Mouse (Mus musculus): ENCODE results near the gene Spink4. TPM values are rescaled to one million over a fixed set of nuclear protein-coding genes. Genes with fewer than 3 reads are reported as not detected.

Spink4 gene
- polyA plus RNA-seq, 1 experiment from 2014 or later = not detected

DNA sequence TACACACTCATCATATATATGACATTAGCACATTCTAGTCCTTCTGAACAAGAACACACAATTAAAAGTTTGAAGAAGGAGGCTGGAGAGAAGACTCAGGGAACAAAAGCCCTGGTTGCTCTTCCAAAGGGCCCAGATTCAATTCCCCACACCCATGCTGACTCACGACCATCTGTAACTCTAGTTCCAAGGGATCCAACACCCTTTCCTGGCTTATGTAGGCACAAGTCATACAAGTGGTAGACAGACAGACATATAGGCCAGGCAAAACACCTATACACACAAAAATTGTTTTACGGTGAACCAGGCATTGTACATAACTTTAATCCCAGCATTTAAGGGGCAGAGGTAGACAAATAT, 34.7 kb upstream of the Spink4 start:
- Histone ChIP-seq H3K9me3 (replicated peaks) (no peaks in the 10 kb centered on the region), H3K4me2 (no peak overlapping the region), H3K4me3 (replicated peaks) (no peak overlapping the region), H3K4me1 (no peaks in the 10 kb centered on the region), H3K9ac (replicated peaks) (no peak overlapping the region), H3K27ac (replicated peaks) (no peak overlapping the region), H3K36me3 (no peaks in the 10 kb centered on the region), H3K27me3 (replicated peaks) (no peaks in the 10 kb centered on the region)
- WGBS = 84% methylated on average over 2 of the region's 2 CpGs
- no peak for ATAC-seq (ENCODE audit: low FRiP score)

DNA sequence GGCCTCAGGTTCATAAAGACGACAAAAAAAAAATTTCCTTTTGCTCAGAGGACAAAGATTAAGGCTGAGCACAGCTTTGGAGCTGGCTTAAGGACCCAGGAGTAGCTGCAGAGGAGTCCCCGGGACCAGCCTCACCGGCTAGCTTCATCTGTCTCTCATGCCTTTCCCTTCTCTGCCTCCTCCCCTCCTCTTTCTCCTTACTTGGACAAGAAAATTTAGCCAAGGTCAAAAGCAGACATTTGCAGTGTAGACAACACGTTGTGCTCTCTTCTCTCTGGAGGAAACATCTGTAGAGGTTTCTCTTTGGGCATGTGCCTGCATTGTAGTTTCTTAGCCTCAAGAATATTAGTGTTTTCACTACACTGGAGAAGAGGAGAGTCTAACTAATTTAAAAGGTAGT, 34.0 kb upstream of the Spink4 start:
- Histone ChIP-seq H3K9ac (replicated peaks) (no peak overlapping the region), H3K36me3 (no peaks in the 10 kb centered on the region), H3K4me2 (no peak overlapping the region), H3K27me3 (replicated peaks) (no peaks in the 10 kb centered on the region), H3K9me3 (replicated peaks) (no peaks in the 10 kb centered on the region), H3K4me1 (no peaks in the 10 kb centered on the region), H3K27ac (replicated peaks) (no peak overlapping the region), H3K4me3 (replicated peaks) (no peak overlapping the region)
- 84% methylated on average over 4 of the region's 4 CpGs for WGBS
- ATAC-seq (ENCODE audit: low FRiP score) = no peak

DNA sequence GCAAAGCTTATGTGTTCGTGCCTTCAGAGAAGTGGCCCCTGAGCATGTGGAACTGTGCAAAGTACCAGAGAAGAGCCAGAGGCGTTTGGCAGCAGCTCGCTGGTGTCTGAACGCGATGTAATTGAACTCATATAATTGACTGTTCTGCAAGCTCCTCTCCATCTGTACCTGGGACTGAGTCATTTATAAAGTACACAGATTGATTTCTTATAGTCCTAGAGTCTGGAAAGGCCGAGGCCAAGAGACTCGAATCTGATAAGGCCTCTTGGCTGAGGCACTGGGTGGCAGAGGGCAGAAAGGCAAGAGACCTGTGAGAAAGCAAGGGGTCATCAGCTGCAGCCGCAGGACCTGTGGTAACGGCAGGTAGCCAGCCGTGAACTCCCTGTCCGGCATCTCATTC, 31.0 kb upstream of the Spink4 start:
- H3K4me3 ChIP-seq (replicated peaks) = no peak overlapping the region
- no peaks in the 10 kb centered on the region for H3K36me3 ChIP-seq
- H3K4me2 ChIP-seq = no peak overlapping the region
- H3K27me3 ChIP-seq (replicated peaks) = no peaks in the 10 kb centered on the region
- no peaks in the 10 kb centered on the region for H3K9me3 ChIP-seq (replicated peaks)
- ATAC-seq (ENCODE audit: low FRiP score) = no peak
- H3K4me1 ChIP-seq = no peaks in the 10 kb centered on the region
- no peak overlapping the region for H3K9ac ChIP-seq (replicated peaks)
- no peak overlapping the region for H3K27ac ChIP-seq (replicated peaks)
- WGBS = 87% methylated on average over 11 of the region's 11 CpGs

DNA sequence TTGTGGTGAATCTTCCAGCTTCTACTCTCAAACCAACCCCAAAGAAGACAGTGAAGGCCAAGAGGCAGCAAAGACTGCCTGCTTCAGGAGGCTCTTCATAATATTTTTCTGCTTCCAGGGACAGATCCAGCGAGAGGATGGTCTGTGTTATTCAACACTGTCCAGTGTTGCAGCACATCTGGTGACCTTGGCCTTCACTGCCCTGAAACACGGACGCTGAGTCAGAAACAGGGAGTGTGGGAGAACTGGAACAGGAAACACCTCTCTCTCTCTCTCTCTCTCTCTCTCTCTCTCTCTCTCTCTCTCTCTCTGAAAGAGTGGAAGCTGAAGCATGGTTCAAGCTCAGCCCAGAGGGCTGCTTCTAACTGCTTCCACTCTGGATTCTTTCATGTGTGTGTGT, 30.6 kb upstream of the Spink4 start:
- 69% methylated on average over 3 of the region's 3 CpGs for WGBS
- H3K27me3 ChIP-seq (replicated peaks) = no peaks in the 10 kb centered on the region
- no peak overlapping the region for H3K27ac ChIP-seq (replicated peaks)
- no peaks in the 10 kb centered on the region for H3K4me1 ChIP-seq
- H3K9me3 ChIP-seq (replicated peaks) = no peaks in the 10 kb centered on the region
- ATAC-seq (ENCODE audit: low FRiP score) = no peak
- H3K4me2 ChIP-seq = no peak overlapping the region
- no peak overlapping the region for H3K4me3 ChIP-seq (replicated peaks)
- no peak overlapping the region for H3K9ac ChIP-seq (replicated peaks)
- no peaks in the 10 kb centered on the region for H3K36me3 ChIP-seq

DNA sequence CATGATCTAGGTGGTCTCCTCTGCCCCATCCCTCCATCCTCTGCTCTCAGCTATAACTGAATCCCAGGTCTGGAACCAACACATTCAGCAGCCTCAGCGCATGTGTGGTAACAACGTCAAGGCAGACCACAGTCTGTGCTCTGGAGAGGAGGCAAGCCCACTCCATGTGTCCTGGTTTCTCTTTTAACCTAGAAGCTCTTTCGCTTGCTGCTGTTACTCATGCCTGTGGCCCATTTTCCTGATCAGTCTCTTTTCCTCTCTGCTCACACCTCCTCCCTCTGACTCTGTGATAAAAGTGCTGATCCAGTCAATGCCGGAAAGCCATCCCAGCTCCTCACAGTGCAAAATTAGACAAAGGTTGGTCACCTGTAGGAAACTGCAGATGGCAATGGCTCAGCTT, 29.9 kb upstream of the Spink4 start:
- Histone ChIP-seq H3K4me2 (no peak overlapping the region), H3K36me3 (no peaks in the 10 kb centered on the region), H3K27me3 (replicated peaks) (no peaks in the 10 kb centered on the region), H3K4me1 (no peaks in the 10 kb centered on the region), H3K4me3 (replicated peaks) (no peak overlapping the region), H3K9me3 (replicated peaks) (no peaks in the 10 kb centered on the region), H3K9ac (replicated peaks) (no peak overlapping the region), H3K27ac (replicated peaks) (no peak overlapping the region)
- ATAC-seq (ENCODE audit: low FRiP score) = no peak
- 88% methylated on average over 4 of the region's 4 CpGs for WGBS

DNA sequence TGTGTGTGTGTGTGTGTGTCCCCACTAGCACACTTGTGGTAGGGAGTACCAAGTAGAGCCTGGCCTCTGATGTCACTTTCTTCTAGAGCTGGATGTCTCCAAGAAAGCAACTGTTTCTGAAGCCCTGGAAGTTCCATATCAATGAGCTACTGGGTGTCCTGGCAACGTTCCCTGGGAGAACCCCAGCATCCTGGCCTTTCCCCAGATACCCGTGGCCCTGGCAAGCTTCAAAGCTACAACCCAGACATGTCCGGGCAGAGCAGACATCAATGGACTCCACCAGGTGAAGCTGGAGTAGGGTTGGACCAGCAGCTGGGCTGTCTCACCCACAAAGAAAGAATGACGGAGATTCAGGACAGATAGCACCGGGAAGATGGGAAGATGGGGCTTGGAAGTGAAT, 28.6 kb upstream of the Spink4 start:
- Histone ChIP-seq H3K4me2 (no peak overlapping the region), H3K9ac (replicated peaks) (no peak overlapping the region), H3K36me3 (no peaks in the 10 kb centered on the region), H3K9me3 (replicated peaks) (no peaks in the 10 kb centered on the region), H3K4me3 (replicated peaks) (no peak overlapping the region), H3K27me3 (replicated peaks) (no peaks in the 10 kb centered on the region), H3K4me1 (no peaks in the 10 kb centered on the region), H3K27ac (replicated peaks) (no peak overlapping the region)
- 77% methylated on average over 5 of the region's 5 CpGs for WGBS
- no peak for ATAC-seq (ENCODE audit: low FRiP score)

DNA sequence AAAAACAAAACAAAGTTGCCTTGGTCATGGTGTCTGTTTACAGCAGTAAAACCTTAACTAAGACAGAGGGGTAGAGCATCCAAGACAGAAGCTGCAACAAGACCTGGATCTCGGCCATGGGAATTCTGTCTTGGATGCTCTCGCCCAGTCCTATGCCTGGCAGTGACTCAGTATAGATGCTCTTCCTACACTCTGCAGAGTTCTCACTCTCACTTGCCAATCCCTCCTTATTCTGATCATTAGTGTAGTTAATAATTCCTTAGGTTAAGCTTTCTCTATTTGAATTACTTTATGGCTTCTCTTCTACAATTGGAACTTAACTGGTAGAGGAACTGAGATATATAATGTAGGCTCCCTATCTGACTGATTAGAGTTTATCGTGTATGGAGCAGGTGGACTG, 24.7 kb upstream of the Spink4 start:
- WGBS = 95% methylated on average over 3 of the region's 3 CpGs
- H3K4me2 ChIP-seq = no peak overlapping the region
- no peaks in the 10 kb centered on the region for H3K27me3 ChIP-seq (replicated peaks)
- H3K27ac ChIP-seq (replicated peaks) = no peak overlapping the region
- H3K9ac ChIP-seq (replicated peaks) = no peak overlapping the region
- H3K4me1 ChIP-seq = no peaks in the 10 kb centered on the region
- ATAC-seq (ENCODE audit: low FRiP score) = no peak
- no peaks in the 10 kb centered on the region for H3K36me3 ChIP-seq
- H3K4me3 ChIP-seq (replicated peaks) = no peak overlapping the region
- H3K9me3 ChIP-seq (replicated peaks) = no peaks in the 10 kb centered on the region

DNA sequence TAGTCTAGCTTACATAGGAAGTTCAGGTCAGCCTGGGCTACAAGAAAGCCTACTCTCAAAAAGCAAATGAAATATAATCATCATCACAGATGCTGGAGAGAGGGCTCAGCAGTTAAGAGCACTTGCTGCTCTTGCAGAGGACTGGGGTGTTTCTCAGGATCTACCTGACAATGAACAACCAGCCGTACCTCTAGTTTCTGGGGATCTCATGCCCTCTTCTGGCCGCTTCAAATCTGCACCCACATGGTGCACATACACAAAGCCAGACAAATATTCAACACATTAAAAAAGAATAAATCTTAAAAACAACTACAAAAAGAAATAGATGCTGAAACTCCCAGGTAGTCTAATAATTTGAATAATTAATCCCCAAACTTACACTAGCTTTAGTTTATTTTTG, 24.2 kb upstream of the Spink4 start:
- no peaks in the 10 kb centered on the region for H3K36me3 ChIP-seq
- H3K27me3 ChIP-seq (replicated peaks) = no peaks in the 10 kb centered on the region
- no peak overlapping the region for H3K27ac ChIP-seq (replicated peaks)
- no peaks in the 10 kb centered on the region for H3K4me1 ChIP-seq
- no peak for ATAC-seq (ENCODE audit: low FRiP score)
- H3K9ac ChIP-seq (replicated peaks) = no peak overlapping the region
- H3K4me2 ChIP-seq = no peak overlapping the region
- H3K9me3 ChIP-seq (replicated peaks) = no peaks in the 10 kb centered on the region
- WGBS = 97% methylated on average over 2 of the region's 2 CpGs
- H3K4me3 ChIP-seq (replicated peaks) = no peak overlapping the region

DNA sequence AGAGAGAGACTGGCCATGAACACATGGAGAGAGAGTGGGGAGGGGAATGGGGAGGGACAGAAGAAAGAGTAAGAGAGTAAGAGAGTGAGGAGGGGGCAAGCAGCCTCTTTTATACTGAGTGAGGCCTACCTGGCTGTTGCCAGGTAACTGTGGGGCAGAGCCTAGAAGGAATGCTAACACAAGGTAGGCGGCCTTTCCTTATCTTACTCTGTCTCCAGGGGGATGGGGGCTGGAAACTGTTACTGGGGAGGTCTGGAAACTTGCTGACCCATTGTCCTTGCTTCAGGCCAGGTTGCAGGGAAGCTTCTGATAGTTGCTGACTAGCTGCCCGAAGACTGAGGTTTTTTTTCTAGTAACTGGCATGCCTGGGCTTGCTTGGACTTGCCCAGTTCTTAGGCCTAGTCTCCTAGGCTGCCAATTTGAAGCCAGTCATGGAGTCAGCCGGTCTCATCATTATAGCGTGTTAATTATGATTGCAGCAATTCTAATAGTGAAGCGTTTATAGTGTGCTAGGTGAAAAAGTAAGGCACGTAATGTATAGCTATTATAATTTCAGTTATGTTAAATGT, 21.3 kb upstream of the Spink4 start:
- Histone ChIP-seq H3K4me1 (no peaks in the 10 kb centered on the region), H3K27me3 (replicated peaks) (no peaks in the 10 kb centered on the region), H3K36me3 (no peaks in the 10 kb centered on the region), H3K27ac (replicated peaks) (no peak overlapping the region), H3K9me3 (replicated peaks) (no peaks in the 10 kb centered on the region), H3K9ac (replicated peaks) (no peak overlapping the region), H3K4me2 (no peak overlapping the region), H3K4me3 (replicated peaks) (no peak overlapping the region)
- ATAC-seq (ENCODE audit: low FRiP score) = no peak
- 84% methylated on average over 6 of the region's 6 CpGs for WGBS

DNA sequence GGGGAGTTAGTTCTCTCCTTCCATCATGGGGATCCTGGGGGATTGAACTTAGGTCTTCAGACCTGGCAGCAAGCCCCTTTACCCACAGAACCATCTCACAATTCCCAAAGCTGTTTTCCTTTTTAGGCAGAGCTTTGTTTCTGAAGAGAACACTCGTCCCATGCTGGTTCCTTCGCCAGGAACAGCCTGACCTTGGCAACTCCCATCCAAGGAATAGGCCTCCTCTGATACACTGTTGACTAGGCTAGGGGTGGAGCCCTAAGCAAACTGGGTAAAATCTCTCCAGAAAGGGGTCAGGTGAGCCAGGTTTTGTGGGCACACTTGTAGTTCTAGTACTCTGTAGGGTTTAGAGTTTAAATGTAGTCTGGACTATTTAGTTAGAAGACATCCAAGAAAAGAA, 20.6 kb upstream of the Spink4 start:
- Histone ChIP-seq H3K4me2 (no peak overlapping the region), H3K4me1 (no peaks in the 10 kb centered on the region), H3K36me3 (no peaks in the 10 kb centered on the region), H3K9ac (replicated peaks) (no peak overlapping the region), H3K9me3 (replicated peaks) (no peaks in the 10 kb centered on the region), H3K4me3 (replicated peaks) (no peak overlapping the region), H3K27ac (replicated peaks) (no peak overlapping the region), H3K27me3 (replicated peaks) (no peaks in the 10 kb centered on the region)
- no peak for ATAC-seq (ENCODE audit: low FRiP score)
- WGBS = 78% methylated on average over 2 of the region's 2 CpGs

DNA sequence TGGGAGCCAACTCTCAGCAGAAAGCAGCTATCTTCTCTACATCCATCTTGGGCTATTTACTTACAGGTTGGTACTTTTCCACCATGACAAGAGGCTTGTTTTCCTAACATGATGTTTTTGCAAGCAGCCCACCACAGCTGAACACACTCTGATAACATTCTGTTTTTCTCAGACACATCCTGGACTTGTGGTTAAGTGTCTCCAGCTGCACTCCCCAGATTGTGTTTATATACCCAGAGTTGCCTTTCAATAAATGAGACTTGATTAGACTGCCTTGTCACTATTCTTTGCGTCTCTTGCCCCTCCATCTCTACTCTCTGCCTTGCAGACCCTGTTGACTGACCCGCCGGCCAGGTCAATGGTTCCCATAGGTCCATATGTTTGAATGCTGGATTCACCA, 19.8 kb upstream of the Spink4 start:
- Histone ChIP-seq H3K27ac (replicated peaks) (no peak overlapping the region), H3K4me3 (replicated peaks) (no peak overlapping the region), H3K27me3 (replicated peaks) (no peaks in the 10 kb centered on the region), H3K9me3 (replicated peaks) (no peaks in the 10 kb centered on the region), H3K4me1 (no peaks in the 10 kb centered on the region), H3K9ac (replicated peaks) (no peak overlapping the region), H3K36me3 (no peaks in the 10 kb centered on the region), H3K4me2 (no peak overlapping the region)
- 99% methylated on average over 3 of the region's 3 CpGs for WGBS
- ATAC-seq (ENCODE audit: low FRiP score) = no peak

DNA sequence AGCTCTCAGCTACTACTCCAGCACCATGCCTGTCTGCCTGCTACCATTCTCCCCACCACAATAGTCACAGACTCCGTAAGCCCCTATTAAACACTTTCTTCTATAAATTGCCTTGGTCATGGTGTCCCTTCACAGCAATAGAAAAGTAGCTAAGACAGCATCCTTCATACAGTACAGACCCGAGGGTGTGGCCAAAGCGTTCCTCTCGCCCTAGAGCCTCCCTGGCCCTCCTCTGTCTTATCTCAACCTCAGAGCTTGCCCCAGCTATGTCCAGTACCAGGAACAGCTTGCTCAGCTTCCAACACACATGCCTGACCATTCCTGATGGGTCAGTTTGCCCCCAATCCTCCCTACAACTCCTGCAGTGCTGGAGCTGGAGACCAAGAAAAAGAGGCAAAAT, 19.2 kb upstream of the Spink4 start:
- H3K4me3 ChIP-seq (replicated peaks) = no peak overlapping the region
- H3K36me3 ChIP-seq = no peaks in the 10 kb centered on the region
- no peaks in the 10 kb centered on the region for H3K4me1 ChIP-seq
- H3K9me3 ChIP-seq (replicated peaks) = no peaks in the 10 kb centered on the region
- WGBS = 90% methylated on average over 4 of the region's 4 CpGs
- no peak for ATAC-seq (ENCODE audit: low FRiP score)
- H3K27ac ChIP-seq (replicated peaks) = no peak overlapping the region
- H3K27me3 ChIP-seq (replicated peaks) = no peaks in the 10 kb centered on the region
- H3K4me2 ChIP-seq = no peak overlapping the region
- H3K9ac ChIP-seq (replicated peaks) = no peak overlapping the region

DNA sequence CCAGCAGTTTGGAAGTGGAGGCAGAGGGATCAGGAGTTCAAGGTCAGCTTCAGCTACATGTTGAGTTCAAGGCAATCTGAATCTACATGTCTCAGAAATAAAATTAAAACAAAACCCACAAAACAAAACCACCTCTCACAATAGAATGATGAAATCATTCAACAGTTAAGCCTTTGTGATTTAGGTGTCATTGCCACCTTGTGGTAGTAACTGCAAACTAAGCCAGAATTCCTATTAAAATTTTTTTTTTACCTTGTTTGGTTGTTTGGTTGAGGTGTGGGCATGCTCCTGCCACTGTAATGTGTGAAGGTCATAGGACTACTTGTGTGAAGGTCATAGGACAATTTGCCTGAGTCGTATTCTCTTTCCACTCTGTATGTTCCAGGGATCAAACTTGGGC, 13.6 kb upstream of the Spink4 start:
- WGBS = 50% methylated on average over 1 of the region's 1 CpGs
- H3K27me3 ChIP-seq (replicated peaks) = no peaks in the 10 kb centered on the region
- no peak overlapping the region for H3K27ac ChIP-seq (replicated peaks)
- H3K4me3 ChIP-seq (replicated peaks) = no peak overlapping the region
- no peaks in the 10 kb centered on the region for H3K36me3 ChIP-seq
- peaks cover 6% of the 10 kb centered on the region for H3K4me1 ChIP-seq
- ATAC-seq (ENCODE audit: low FRiP score) = no peak
- no peaks in the 10 kb centered on the region for H3K9me3 ChIP-seq (replicated peaks)
- H3K4me2 ChIP-seq = no peak overlapping the region
- no peak overlapping the region for H3K9ac ChIP-seq (replicated peaks)
